Mouse (Mus musculus) thymus, adult 2 months (tissue): ENCODE measurements at regions not wholly inside any gene's neighbourhood (a gene's known extent, or its start where the extent isn't known, plus 50 kb on each side); places are given as distances from the start of the nearest gene placed in this dataset.
A peak's percentile ranks its signal among the peaks of the same experiment; 100 is the strongest.

Experiments
- DNase-seq: peaks from one replicate; pipeline ENCODE4 v3.0.0; 2021
- H3K27ac ChIP-seq: fragments of 200-500 bp; 2 replicates; pipeline ENCODE4 v1.5.1; 2012; ENCODE audit warnings: low read length, control low read depth; ENCODE audit not compliant: control insufficient read depth, insufficient read depth
- H3K27me3 ChIP-seq: fragments of 200-500 bp; 2 replicates; pipeline ENCODE4 v1.6.1; 2012; ENCODE audit warnings: mild to moderate bottlenecking, low read length, moderate library complexity, mixed read lengths; ENCODE audit not compliant: control insufficient read depth, insufficient read depth
- H3K36me3 ChIP-seq: fragments of 200-500 bp; 2 replicates; pipeline ENCODE4 v1.6.1; 2012; ENCODE audit warnings: mild to moderate bottlenecking, low read length, moderate library complexity; ENCODE audit not compliant: control insufficient read depth, insufficient read depth
- H3K4me1 ChIP-seq: fragments of 200-500 bp; replicated peaks from 2 replicates; pipeline ENCODE4 v1.6.1; 2012; ENCODE audit warnings: low read length; ENCODE audit not compliant: control insufficient read depth, insufficient read depth
- H3K4me3 ChIP-seq: fragments of 200-500 bp; 2 replicates; pipeline ENCODE4 v1.5.1; 2012; ENCODE audit warnings: mild to moderate bottlenecking, low read length, control low read depth, moderate library complexity; ENCODE audit not compliant: control insufficient read depth, insufficient read depth
- CTCF ChIP-seq: fragments of 200-500 bp; IDR thresholded peaks from 2 replicates; pipeline ENCODE4 v1.5.1; 2012; ENCODE audit warnings: mild to moderate bottlenecking, control low read depth, low read length, moderate library complexity, borderline replicate concordance; ENCODE audit not compliant: control insufficient read depth, poor library complexity, insufficient read depth; ENCODE audit errors: extremely low read depth
- POLR2A ChIP-seq: fragments of 200-500 bp; IDR thresholded peaks from 2 replicates; pipeline ENCODE4 v1.6.1; 2012; ENCODE audit warnings: mild to moderate bottlenecking, low read length, control low read depth, moderate library complexity; ENCODE audit not compliant: control insufficient read depth, poor library complexity, insufficient read depth; ENCODE audit errors: extremely low read depth
- WGBS: fragments of 180-500 bp; shearing (Covaris S2); methylation state at CpG from one replicate; pipeline ENCODE4 v1.1.7; 2018; 5-methylcytosine and 5-hydroxymethylcytosine counted together

- Histone ChIP-seq H3K36me3 (no peaks in the 10 kb centered on the region), H3K27ac (no peak overlapping the region), H3K27me3 (no peaks in the 10 kb centered on the region), H3K4me1 (no peaks in the 10 kb centered on the region), H3K4me3 (no peak overlapping the region)
- WGBS, result 87% methylated on average over 7 of the region's 7 CpGs
- TF ChIP-seq CTCF, result no peak
- no peak for TF ChIP-seq POLR2A
- no peak for DNase-seq
Measured at GRCm38 (mm10) chr6:143475296-143475695, 308.3 kb downstream of the Etnk1 start.

- Histone ChIP-seq H3K4me1 (no peaks in the 10 kb centered on the region), H3K27me3 (no peaks in the 10 kb centered on the region), H3K27ac (no peak overlapping the region), H3K36me3 (no peaks in the 10 kb centered on the region), H3K4me3 (no peak overlapping the region)
- TF ChIP-seq CTCF, result no peak
- no peak for TF ChIP-seq POLR2A
- 94% methylated on average over 2 of the region's 2 CpGs for WGBS
- no peak for DNase-seq
Measured at GRCm38 (mm10) chr6:143477396-143477795, 310.4 kb downstream of the Etnk1 start.

- no peaks in the 10 kb centered on the region for H3K4me1 ChIP-seq
- 22% methylated on average over 7 of the region's 7 CpGs for WGBS
- no peak for DNase-seq
- H3K27ac ChIP-seq, result no peak overlapping the region
- no peaks in the 10 kb centered on the region for H3K36me3 ChIP-seq
- no peak overlapping the region for H3K4me3 ChIP-seq
- TF ChIP-seq CTCF (no peak), POLR2A (no peak)
- no peaks in the 10 kb centered on the region for H3K27me3 ChIP-seq
Measured at GRCm38 (mm10) chr6:143479239-143479638, 312.2 kb downstream of the Etnk1 start.

- Histone ChIP-seq H3K36me3 (no peaks in the 10 kb centered on the region), H3K27me3 (no peaks in the 10 kb centered on the region), H3K4me1 (no peaks in the 10 kb centered on the region), H3K4me3 (no peak overlapping the region), H3K27ac (no peak overlapping the region)
- 33% methylated on average over 6 of the region's 6 CpGs for WGBS
- TF ChIP-seq CTCF, result no peak
- TF ChIP-seq POLR2A, result no peak
- DNase-seq, result no peak
Measured at GRCm38 (mm10) chr6:143479701-143480388, 312.8 kb downstream of the Etnk1 start.

DNA sequence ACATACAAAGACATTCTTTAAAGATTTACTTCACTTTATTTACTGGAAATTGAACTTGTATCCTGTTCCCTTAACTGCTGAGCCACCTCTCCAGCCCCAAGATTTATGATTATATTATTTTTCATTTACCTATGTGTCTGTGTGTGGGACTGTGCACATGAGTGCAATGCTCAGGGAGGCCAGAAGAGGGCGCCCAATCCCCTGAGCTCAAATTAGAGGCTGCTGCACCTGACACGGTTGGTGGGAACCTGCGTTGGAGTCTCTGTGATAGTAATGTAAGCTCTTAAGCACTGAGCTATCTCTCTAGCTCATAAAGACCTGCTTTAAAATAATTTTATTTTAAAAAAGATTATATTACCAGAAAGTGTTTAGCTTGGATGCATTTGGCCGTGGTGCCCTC lies 315.3 kb downstream of the Etnk1 start:
- no peaks in the 10 kb centered on the region for H3K27me3 ChIP-seq
- H3K4me3 ChIP-seq, result no peak overlapping the region
- no peak overlapping the region for H3K27ac ChIP-seq
- DNase-seq, result no peak
- H3K4me1 ChIP-seq, result no peaks in the 10 kb centered on the region
- WGBS, result 97% methylated on average over 4 of the region's 4 CpGs
- H3K36me3 ChIP-seq, result no peaks in the 10 kb centered on the region
- 0 out of 2 replicates have a peak, but pooled peaks have one; percentile 25 for TF ChIP-seq CTCF
- TF ChIP-seq POLR2A, result no peak

- no peak for TF ChIP-seq POLR2A
- Histone ChIP-seq H3K4me3 (no peak overlapping the region), H3K27me3 (no peaks in the 10 kb centered on the region), H3K27ac (no peak overlapping the region), H3K36me3 (no peaks in the 10 kb centered on the region), H3K4me1 (no peaks in the 10 kb centered on the region)
- DNase-seq, result no peak
- WGBS, result 95% methylated on average over 6 of the region's 6 CpGs
Measured at GRCm38 (mm10) chr6:143482868-143483267, 315.8 kb downstream of the Etnk1 start.

DNA sequence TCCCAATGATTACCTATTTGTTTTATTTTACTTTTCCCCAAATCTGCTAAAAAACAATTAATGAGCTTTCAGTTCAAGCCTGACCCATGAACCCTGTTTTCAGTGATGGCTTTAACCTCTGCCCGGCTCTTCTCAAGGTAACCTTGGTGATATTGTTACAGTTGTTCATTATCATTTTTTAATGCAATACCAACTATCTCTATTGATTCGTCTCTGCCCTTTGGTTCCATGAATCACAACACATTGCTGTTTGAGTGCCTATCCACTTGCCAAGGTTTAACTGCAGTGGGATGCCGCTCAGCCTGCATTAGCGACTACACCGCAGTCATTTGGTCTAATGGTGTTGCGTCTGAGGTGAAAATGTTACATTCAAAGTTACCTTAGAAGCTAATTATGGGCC lies 317.9 kb downstream of the Etnk1 start:
- TF ChIP-seq POLR2A (no peak), CTCF (no peak)
- Histone ChIP-seq H3K27ac (no peak overlapping the region), H3K36me3 (no peaks in the 10 kb centered on the region), H3K4me3 (no peak overlapping the region), H3K27me3 (no peaks in the 10 kb centered on the region), H3K4me1 (no peaks in the 10 kb centered on the region)
- no peak for DNase-seq
- 98% methylated on average over 6 of the region's 6 CpGs for WGBS
